Mouse (Mus musculus) forelimb bud, embryonic 11.5 days (tissue): ENCODE data around the gene Neu2.
"Not testable (repeated sequence)": the region's sequence is repeated elsewhere in the genome, so short reads cannot be mapped to it uniquely, and the experiment has no call there.

ENCODE experiments used
- DNase-seq: peaks from one replicate; pipeline ENCODE4 v3.0.0-alpha.2; 2012; ENCODE audit warnings: low read depth, low spot score

Neu2 gene

GRCm38 (mm10) chr1:87509561-87510165, at the start of gene Neu2:
Gene Neu2, plus strand, starts transcription at chr1:87509889.
- no peak for DNase-seq

- no peak for DNase-seq
Observed at GRCm38 (mm10) chr1:87467469-87467868, 42.2 kb upstream of the Neu2 start.

- DNase-seq, result no peak
Observed at GRCm38 (mm10) chr1:87468321-87468720, 41.4 kb upstream of the Neu2 start.

GRCm38 (mm10) chr1:87469971-87470370, 39.7 kb upstream of the Neu2 start, which contains the start of gene Snorc:
Gene Snorc, plus strand, starts transcription at chr1:87470271.
- not testable (repeated sequence) for DNase-seq

GRCm38 (mm10) chr1:87471914-87472313, 37.8 kb upstream of the Neu2 start:
- no peak for DNase-seq

- no peak for DNase-seq
Observed at GRCm38 (mm10) chr1:87472576-87472975, 37.1 kb upstream of the Neu2 start.

- DNase-seq, result no peak
Observed at GRCm38 (mm10) chr1:87475076-87475895, 34.4 kb upstream of the Neu2 start.

GRCm38 (mm10) chr1:87482546-87482945, 27.1 kb upstream of the Neu2 start:
- DNase-seq, result no peak

GRCm38 (mm10) chr1:87486386-87486785, 23.3 kb upstream of the Neu2 start:
- no peak for DNase-seq

GRCm38 (mm10) chr1:87492285-87492684, 17.4 kb upstream of the Neu2 start:
- no peak for DNase-seq

- no peak for DNase-seq
Observed at GRCm38 (mm10) chr1:87493542-87493941, 16.1 kb upstream of the Neu2 start.

GRCm38 (mm10) chr1:87505524-87505923, 4.2 kb upstream of the Neu2 start:
- no peak for DNase-seq

GRCm38 (mm10) chr1:87507857-87508256, 1.8 kb upstream of the Neu2 start:
- DNase-seq, result no peak

GRCm38 (mm10) chr1:87508591-87509560, 813 bp upstream of the Neu2 start:
- no peak for DNase-seq

- no peak for DNase-seq
Observed at GRCm38 (mm10) chr1:87510166-87510691, 540 bp downstream of the Neu2 start.

- DNase-seq, result no peak
Observed at GRCm38 (mm10) chr1:87510845-87511244, 1.2 kb downstream of the Neu2 start.

- no peak for DNase-seq
Observed at GRCm38 (mm10) chr1:87520467-87520866, 10.8 kb downstream of the Neu2 start.

GRCm38 (mm10) chr1:87521523-87521922, 11.8 kb downstream of the Neu2 start:
- DNase-seq, result no peak

GRCm38 (mm10) chr1:87525041-87525440, 15.4 kb downstream of the Neu2 start:
- DNase-seq, result no peak

- no peak for DNase-seq
Observed at GRCm38 (mm10) chr1:87527191-87527590, 17.5 kb downstream of the Neu2 start.

- DNase-seq, result no peak
Observed at GRCm38 (mm10) chr1:87532346-87532745, 22.7 kb downstream of the Neu2 start.

- no peak for DNase-seq
Observed at GRCm38 (mm10) chr1:87534118-87534517, 24.4 kb downstream of the Neu2 start.
